Mouse (Mus musculus) forelimb bud, embryonic 11.5 days (tissue): ENCODE measurements around the gene Copz2.
A peak's percentile ranks its signal among the peaks of the same experiment; 100 is the strongest.
"Not testable (repeated sequence)": the region's sequence is repeated elsewhere in the genome, so short reads cannot be mapped to it uniquely, and the experiment has no call there.

Experiments used
- DNase-seq: peaks from one replicate; pipeline ENCODE4 v3.0.0-alpha.2; 2012; ENCODE audit warnings: low read depth, low spot score

The Copz2 gene

DNA sequence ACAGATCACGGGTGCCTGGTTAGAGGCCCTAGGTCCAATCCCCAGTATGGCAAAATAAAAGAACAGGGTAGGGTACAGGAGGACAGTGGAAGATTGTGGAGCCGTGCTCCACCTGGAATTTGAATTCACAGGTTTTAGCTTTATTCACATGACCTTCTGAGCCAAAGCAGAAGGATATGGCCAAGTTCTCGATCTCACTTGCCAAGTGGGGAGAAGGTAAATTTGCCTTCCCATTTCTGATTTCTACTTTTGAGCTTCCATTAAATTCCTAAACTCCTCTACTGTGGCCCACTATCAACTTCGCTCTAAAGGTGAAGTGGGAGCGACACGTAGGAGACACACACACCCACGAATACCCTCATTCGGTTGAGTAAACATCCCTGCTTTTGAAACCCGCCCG is 20.8 kb upstream of the Copz2 start:
- no peak for DNase-seq

DNA sequence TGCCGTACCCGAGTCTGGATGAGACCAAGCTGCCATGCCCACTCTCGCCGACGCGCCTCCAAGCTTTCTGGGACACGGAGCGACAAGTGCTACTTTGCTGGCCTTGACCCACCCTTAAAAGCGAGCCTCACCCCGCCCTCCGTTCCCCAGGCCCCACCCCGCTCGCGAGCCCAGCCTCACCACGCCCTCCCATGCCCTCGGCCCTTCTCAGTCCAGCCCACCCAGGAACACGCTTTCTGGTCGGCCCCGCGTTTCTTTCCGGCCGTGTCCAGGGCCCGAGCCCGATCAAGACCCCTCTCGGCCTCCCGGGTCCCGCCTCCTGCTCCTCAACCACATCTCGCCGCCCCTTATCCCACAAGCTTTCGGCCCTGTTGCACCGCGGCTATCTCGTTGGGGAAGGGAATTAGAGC is 20.3 kb upstream of the Copz2 start:
- DNase-seq = peak; percentile 75

DNA sequence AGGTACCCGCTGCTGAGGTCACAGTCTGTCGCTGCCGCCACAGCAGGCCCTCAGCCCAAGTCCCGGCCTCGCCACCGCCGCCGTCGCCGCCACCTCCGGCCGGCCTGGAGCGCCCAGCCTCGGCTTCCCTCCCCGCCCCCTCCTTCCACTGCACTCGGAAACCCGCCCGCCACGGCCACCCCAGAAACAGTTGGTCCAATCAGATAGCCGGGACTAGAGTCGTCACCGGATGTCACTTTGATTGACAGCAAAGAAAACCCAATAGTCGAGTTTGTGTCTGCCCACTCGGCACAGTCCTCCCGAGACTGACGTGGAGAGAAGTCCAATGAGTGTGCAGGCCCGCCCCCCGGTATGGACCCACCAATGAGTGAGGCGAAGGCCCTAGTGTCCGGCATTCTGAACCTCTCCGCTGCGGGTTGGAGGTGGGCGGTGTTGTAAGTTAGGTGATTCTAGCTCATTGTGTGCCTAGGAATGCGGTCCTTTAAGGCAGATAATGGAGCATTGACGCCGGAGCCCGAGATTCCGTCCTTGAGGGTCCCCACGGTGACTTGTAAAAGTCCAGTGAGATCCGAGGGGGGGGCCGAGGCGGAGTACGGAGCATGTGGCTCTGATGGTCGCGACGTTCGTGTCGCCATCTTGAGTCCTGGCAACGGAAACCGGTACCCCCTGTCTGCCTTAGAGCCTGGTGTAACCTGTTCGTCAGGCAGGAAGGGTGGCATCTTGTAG is 19.7 kb upstream of the Copz2 start, which contains the start of gene Nfe2l1:
TSS of gene Nfe2l1 (minus strand) at position 156 of the 726 bp plus-strand sequence.
- peak; percentile 99 for DNase-seq

DNA sequence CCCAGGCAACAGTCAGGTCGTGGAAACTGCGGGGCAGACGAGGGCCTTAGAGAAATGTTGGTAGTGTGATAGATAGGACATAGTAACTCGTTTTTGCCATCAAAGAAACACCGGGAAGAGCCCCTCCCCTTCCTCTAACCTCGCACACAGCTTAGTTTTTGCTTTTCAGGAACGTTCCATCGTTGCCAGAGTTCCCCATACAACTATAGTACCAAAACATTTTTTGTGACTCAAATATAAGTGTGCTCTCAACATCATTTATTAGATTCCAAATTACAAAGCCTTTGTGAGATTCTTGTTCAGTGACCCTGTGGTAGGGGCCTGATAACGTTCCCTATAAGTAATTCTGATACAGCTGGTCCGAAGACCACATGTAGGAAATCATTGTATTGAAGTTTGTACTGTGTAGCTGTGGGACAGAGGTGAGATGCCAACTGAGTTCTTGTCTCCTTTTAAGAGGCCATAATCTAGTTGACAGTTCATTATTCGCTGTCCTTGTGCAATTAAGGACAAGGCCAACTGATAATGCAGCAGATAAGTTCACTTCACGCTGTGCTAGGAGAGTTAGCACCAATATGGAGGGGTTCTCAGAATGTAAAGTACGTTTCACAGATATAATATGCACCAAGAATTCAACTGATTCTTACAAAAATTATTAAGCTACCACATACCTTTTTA is 19.0 kb upstream of the Copz2 start:
- DNase-seq = no peak

DNA sequence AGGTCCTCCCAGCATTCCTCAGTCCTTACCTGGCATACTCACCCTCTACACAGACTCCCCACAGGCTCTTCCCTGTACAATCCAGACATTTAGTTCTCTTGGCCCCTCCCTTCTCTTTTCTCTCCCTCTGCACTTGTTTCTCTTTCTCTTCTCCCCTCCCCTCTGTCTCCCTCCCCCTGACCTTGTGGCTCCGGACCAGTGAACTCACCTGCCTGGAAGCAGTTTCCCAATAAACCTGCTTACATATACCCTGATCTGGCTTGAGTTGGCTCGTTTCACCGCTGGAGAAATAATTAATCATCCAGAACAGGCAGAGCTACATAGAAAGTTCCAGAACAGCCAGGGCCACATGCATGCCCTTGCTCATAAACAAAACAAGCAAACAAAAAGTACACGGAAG is 18.2 kb upstream of the Copz2 start:
- DNase-seq = no peak

DNA sequence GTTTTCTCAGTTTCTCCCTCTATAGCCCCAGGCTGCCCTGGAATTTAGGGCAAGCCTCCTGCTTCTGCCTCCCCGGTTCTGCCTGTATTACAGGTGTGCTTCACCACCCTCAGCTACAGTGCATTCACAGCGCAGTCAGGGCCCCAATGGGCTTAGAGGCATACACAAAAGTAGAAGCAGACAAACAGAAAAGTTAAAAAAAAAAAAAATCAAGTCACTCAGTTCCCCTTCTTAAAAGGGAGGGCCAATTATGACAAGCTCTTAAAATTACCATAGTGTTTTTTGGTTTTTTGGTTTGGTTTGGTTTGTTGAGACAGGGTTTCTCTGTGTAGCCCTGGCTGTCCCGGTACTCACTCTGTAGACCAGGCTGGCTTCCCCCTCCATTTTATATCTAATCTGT is 17.1 kb upstream of the Copz2 start:
- no peak for DNase-seq

DNA sequence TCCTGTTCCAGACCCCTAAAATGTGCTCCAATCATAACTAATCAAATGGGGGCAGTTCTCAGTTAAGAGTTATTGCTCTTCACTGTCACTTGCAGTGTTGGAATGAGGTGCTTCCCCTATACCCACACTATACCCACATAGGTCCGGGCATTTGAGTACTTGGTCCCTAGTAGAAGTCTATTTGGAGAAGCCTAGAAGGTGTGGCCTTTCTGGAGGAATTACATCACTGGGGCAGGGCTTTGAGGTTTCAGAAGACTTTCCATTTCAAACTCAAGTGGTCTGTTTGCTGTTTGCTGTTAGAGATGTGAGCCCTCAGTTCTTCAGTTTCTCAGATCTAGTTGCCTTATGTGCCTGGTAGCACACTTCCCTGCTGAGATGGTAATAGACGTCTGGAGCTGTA is 16.7 kb upstream of the Copz2 start:
- DNase-seq = no peak

DNA sequence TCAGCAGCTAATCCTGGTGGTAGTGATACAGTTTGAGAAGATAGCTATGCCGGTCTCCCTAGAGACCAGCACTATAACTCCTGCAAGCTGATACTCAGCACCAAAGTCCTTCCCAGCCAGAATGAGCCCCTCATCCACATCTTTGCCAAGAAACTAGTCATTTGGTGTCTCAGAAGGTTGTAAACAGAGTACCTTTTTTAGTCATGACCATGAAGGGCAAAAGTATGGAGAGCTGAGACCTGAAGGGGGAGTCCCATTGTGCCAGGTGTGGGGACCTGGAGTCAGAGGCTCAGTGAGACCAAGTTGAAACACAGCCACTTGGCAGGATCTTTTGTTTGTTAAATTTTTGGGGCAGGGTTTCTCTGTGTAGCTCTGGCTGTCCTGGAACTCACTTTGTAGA is 15.5 kb upstream of the Copz2 start:
- no peak for DNase-seq

DNA sequence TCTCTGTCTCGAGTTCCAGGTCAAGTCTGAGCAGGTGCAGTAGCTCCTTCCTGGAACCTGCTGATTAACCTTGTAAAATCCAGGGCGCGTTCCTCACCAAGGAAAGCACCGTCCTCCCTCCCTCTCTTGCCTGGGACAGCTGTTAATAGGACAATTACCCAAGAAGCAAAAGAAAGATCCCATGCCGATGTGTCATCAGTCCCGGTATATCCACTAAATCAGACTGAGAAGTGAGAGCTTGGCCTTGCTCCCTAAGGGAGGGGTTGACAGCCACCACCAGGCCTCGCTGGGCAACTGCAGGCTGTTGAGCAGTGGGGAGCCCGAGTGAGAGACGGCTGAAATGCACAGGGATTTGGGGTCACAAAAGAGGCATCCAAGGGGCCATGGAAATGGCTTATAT is 12.4 kb upstream of the Copz2 start:
- no peak for DNase-seq

DNA sequence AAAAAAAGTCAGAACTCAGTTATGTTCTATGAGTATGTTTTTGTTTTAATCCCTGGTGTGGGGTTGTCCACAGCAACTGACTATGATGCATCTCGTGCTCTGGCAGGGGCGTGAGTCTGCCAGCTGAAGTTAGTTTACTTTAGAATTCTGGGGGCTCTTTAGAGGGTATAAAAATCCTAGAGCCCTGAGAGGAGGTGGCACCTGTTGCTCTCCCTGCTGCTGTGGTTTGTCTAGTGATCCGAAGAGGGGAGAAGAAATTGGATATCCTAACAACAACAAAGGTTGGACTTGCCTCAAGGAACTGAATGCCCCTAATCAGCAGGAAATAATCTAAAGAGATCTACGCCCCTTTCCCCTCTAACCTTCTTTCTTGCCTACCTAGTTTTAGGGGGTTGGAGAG is 11.3 kb upstream of the Copz2 start:
- DNase-seq = no peak

DNA sequence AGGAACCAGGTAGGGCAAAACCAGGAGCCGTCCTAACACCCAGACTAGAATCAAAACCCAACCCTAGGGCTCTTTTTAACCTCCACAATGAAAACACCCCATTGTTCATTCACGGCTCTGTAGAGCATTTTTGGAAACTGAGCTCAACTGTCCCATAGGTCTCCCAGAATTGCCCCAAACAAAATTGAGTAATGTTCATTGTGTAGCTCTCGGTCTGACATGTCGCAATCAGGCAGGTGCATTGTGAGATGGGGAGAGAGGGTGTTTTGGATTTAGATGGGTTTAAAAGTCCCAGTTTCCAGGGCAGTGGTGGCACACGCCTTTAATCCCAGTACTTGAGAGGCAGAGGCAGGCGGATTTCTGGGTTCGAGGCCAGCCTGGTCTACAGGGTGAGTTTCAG is 10.2 kb upstream of the Copz2 start:
- no peak for DNase-seq

DNA sequence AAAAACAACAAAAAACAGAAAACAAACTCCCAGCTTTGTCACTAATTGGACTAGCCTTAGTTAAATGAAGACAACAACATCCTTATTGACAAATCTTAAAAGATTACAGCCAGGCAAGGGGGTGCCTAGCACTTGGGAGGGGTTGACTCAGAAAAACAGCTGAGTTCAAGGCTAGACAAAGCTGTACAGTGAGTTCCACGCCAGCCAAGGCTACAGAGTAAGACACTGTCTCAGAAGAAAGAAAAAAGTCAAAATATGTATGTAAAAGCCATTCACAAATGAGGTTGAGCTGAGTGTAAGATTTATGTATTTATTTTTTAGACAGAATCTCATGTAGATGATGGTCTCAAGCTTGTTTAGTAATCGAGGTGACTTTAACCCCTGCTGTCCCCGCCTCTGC is 9.8 kb upstream of the Copz2 start:
- DNase-seq = no peak

DNA sequence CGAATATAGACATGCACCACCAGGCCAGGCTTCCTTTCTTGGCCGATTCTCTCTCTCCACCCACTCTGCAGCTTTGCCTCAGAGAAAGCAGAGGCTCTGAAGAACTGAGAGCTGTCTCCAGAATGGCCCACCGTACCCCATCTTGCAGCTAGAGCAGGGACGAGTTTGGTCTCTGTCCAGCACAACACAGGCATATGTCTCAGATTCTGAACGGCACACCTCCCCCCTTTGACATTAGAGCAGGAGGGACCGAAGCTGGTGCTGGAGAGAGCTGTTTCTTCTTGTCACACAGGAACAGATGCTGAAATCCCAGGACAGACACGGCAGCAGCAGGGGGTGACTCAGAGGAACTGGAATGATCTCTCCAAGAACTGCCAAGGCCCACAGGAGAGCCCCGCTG is 9.4 kb upstream of the Copz2 start:
- DNase-seq = no peak

DNA sequence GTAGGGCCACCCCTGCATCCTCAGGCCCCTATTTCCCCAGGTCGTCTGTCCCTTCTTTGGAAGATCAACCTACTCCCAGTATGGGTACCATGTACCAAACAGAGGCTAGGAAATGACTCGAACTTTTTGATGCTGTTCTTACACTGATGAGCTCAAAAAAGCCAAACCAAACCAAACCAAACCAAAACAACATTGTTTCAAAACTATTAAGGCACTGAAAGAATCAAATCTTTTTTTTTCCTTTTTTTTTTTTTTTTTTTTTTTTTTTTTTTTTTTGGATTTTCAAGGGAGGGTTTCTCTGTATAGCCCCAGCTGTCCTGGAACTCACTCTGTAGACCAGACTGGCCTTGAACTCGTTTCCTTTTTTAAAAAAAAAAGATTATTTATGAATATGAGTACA is 6.0 kb upstream of the Copz2 start:
- no peak for DNase-seq

DNA sequence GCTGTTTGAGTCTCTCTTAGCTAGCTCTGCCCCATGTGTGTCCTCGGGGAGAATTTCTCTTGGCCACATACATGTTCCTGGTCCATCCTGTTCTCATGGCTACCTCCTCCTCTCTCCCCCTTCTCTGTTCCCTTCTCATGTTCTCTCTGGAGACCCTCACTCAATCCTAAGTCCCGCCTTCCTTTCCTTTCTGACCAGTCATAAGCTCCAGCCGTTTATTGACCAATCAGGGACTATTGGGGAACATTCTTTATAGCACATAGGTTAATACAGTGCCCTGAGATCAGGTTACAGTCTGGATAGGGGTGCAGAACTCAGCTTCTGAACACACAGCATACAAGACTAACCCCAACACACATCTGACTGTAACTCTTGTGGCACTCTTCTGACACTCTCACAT is 2.4 kb upstream of the Copz2 start:
- DNase-seq = peak; percentile 82

DNA sequence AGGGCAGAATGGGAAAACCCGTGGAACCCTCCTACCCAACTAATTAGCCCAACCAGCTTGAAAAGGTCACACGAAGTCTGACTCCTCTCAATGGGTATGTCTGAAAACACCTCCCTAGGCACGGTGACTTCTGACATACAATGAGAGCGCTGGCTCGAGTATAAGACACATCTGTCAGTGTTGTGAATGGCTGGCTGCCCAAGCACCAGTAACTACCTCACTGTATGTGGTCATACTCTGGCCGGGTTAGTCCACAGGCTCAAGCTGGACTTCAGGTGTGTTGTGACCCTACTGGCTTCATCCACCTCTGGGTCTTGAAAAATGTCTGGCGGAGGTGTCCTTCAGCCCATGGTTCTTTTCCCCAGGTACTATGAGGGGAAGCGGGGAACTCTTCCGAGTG is 976 bp upstream of the Copz2 start:
- no peak for DNase-seq

DNA sequence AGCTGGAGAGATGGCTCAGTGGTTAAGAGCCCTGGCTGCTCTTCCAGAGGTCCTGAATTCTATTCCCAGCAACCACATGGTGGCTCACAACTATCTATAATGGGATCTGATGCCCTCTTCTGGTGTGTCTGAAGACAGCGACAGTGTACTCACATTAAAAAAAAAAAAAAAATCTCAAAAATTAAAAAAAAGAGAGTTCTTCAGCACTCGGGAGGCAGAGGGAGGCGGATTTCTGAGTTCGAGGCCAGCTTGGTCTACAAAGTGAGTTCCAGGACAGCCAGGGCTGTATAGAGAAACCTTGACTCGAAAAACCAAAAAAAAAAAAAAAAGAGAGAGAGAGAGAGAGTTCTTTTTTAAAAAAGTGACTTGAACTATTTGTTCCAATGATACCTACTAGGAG is 525 bp upstream of the Copz2 start:
- DNase-seq = not testable (repeated sequence)

DNA sequence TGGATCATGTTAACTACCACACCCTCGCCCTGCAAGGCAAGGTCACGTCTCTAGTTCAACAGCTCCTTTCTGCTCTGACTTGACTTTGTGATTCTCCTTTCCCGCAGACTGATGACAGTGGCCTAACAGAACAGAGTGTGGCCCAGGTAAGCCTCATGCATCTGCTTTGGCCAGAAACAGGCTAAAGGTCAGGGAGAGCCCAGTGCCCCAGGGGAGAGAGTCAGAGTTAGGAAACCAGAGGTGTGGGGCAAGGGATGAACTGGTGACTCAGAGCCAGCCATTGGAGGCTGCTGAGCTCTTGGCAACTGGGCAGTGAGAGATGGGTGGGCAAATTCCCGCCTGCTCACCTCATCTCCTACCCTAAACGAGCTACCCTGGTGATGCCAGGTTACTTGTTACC is 7.8 kb downstream of the Copz2 start:
- no peak for DNase-seq

DNA sequence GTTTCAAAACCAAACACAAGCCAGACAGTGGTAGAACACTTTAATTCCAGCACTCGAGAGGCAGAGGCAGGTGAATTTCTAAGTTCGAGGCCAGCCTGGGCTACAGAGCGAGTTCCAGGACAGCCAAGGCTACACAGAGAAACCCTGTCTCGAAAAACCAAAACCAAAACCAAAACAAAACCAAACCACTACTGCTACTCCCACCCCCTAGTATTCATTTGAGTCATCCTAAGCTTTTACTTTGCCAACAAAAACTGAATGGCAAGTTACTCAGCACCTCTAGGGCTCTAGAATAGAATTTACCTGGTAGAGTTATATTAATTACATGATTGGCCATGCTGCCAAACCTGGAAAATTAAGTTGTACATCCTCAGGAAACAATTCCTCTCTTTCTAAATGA is 10.0 kb downstream of the Copz2 start:
- no peak for DNase-seq

DNA sequence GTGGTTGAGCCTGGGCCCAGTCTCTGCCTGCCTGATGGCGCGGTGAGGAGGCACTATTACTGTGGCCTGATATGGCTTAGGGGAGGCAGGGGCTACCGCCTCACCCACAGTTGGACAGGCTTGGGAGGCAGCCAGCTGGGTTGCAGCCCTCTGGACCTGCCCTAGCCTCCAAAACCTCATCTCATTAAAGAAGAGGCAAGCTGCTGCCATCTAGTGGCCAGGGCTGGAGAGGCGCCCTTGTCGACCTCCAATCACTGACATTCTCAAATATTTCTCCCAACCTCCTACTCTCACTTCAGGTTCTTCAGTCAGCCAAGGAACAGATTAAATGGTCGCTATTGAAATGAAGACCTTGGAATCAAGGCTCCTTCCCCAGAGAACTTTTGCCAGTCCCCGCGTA is 10.9 kb downstream of the Copz2 start:
- DNase-seq = peak; percentile 80

DNA sequence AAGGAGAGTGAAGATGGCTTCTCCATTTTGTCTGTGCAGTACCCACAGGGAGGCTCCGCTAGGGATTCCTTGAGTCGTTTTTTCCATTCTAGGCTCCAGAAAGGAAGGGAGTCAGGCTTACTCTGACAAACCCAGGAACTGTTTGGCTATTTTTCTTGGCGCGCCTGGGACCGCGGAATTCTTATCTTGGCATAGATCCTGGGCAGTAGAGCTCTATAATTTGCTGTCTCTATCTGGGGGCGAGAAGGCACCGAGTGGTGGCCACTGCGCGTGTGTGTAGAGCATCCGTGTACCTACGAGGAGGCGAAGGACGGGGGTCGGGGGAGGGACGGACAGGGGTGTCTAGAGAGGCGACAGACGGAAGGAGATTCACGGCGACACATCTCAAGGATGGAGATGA is 11.8 kb downstream of the Copz2 start:
- DNase-seq = no peak

DNA sequence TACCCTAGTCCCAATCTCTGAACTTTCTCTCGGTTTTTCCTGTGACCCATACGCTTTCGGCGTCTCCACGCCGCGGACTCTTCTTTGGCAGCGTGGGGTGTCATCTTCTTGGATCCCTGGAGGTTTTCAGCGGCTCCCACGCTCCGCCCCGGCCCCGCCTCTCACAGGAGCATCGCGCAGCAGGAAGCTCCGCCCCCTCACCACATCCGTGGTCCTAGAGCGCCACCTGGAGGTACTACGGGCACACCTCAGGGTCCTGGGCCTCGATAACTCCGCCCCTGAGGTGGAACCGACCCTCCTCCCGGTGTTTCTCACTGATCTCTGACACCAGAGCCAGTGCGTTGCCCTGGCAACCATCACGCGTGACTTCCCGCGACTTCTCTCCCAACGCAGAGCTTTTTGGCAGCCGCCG is 12.2 kb downstream of the Copz2 start:
- DNase-seq = peak; percentile 96

DNA sequence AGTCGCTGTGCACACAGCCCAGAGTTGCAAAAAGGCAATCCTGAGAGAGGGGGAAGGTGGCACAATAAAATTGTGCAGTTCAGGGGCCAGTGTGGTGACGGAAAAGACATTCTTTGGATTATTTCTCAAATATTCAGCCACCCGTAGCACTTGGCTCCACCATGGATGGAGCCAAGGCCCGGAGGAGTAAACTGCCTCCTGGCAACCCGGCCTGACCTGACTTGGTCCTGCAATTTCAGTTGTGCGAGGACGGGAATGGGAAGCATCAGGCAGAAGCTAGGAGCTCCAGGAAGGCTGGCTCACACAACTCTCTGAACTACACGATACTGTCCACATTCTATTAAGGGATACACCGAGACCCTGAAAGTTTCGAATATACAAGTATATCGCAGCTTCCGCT is 12.9 kb downstream of the Copz2 start:
- DNase-seq = no peak
